Mouse (Mus musculus) G1E (cell line): ENCODE measurements around the gene Cdh18. TPM values are rescaled to one million over a fixed set of nuclear protein-coding genes. Genes with fewer than 3 reads are reported as not detected.
"Not testable (repeated sequence)": the region's sequence is repeated elsewhere in the genome, so short reads cannot be mapped to it uniquely, and the experiment has no call there.

Experiments
- ATAC-seq: 2 replicates; pipeline ENCODE4 v1.8.0; 2016; ENCODE audit warnings: mild to moderate bottlenecking; ENCODE audit not compliant: insufficient number of reproducible peaks, poor library complexity, low FRiP score, severe bottlenecking; ENCODE audit errors: extremely low read depth
- DNase-seq: peaks from one replicate; pipeline ENCODE4 v3.0.0; 2012; ENCODE audit warnings: low spot score
- H3K27me3 ChIP-seq: 2 replicates; pipeline ENCODE4 v1.6.1; 2012; ENCODE audit warnings: mild to moderate bottlenecking, low read length, inconsistent platforms; ENCODE audit not compliant: insufficient read depth
- H3K36me3 ChIP-seq: replicated peaks from 2 replicates; pipeline ENCODE3; 2012; ENCODE audit warnings: mild to moderate bottlenecking, inconsistent platforms
- H3K4me1 ChIP-seq: 2 replicates; pipeline ENCODE4 v1.6.1; 2012; ENCODE audit warnings: low read depth, low read length, inconsistent platforms, mixed read lengths; ENCODE audit not compliant: insufficient read depth
- H3K4me3 ChIP-seq: 2 replicates; pipeline ENCODE4 v1.5.1; 2012; ENCODE audit warnings: low read depth, mild to moderate bottlenecking, inconsistent platforms, low read length, moderate library complexity, mixed read lengths
- H3K9me3 ChIP-seq: replicated peaks from 2 replicates; pipeline ENCODE4 v1.6.1; 2012; ENCODE audit warnings: inconsistent platforms
- CTCF ChIP-seq: IDR thresholded peaks from 2 replicates; pipeline ENCODE4 v1.5.1; 2012; ENCODE audit warnings: low read depth, low read length, inconsistent platforms, mixed read lengths
- GATA1 ChIP-seq: IDR thresholded peaks from 2 replicates; pipeline ENCODE4 v1.6.1; 2012; ENCODE audit warnings: borderline replicate concordance, low read length, inconsistent platforms, mixed read lengths
- GATA2 ChIP-seq: IDR thresholded peaks from 2 replicates; pipeline ENCODE4 v1.6.1; 2012; ENCODE audit warnings: low read depth, low read length, inconsistent platforms, borderline replicate concordance
- POLR2AphosphoS5 ChIP-seq: IDR thresholded peaks from 2 replicates; pipeline ENCODE4 v1.6.1; 2012; ENCODE audit warnings: low read depth, low read length, inconsistent platforms; ENCODE audit not compliant: insufficient replicate concordance
- TAL1 ChIP-seq: conservative IDR thresholded peaks from 2 replicates; pipeline ENCODE4 v1.6.1; 2012; ENCODE audit warnings: low read depth, low read length, inconsistent platforms, mixed read lengths
- polyA plus RNA-seq: library from polyadenylated mRNA; stranded (reverse); fragments of >175 nt; gene quantifications from 2 replicates; pipeline ENCODE4 v1.2.3, GENCODE M21; 2012
- total RNA-seq, 2 experiments: library from RNA; stranded (forward) in 1 of 2; stranded (reverse) in 1 of 2; fragments of 200-1000 nt in 1 of 2; fragments of >200 nt in 1 of 2; fragmentation: Nextera tagmentation in 1 of 2; gene quantifications; 2 replicates each; pipeline ENCODE4 v1.2.3; 2014 to 2017

Gene Cdh18
- total and polyA plus RNA-seq, 3 experiments, result 0.16 TPM; not detected in 2

GRCm38 (mm10) chr15:23046127-23046785, 497.4 kb downstream of the Cdh18 start:
- TF ChIP-seq TAL1, result no peak
- no peak for TF ChIP-seq POLR2AphosphoS5
- TF ChIP-seq GATA2, result no peak
- TF ChIP-seq GATA1, result no peak
- TF ChIP-seq CTCF, result no peak
- no peaks in the 10 kb centered on the region for H3K9me3 ChIP-seq
- no peak for DNase-seq
- no peak overlapping the region for H3K4me3 ChIP-seq
- no peak for ATAC-seq
- no peaks in the 10 kb centered on the region for H3K4me1 ChIP-seq
- no peaks in the 10 kb centered on the region for H3K27me3 ChIP-seq
- no peaks in the 10 kb centered on the region for H3K36me3 ChIP-seq

- Histone ChIP-seq H3K27me3 (no peaks in the 10 kb centered on the region), H3K4me1 (no peaks in the 10 kb centered on the region), H3K36me3 (no peaks in the 10 kb centered on the region), H3K9me3 (no peaks in the 10 kb centered on the region), H3K4me3 (no peak overlapping the region)
- no peak for TF ChIP-seq GATA1
- no peak for TF ChIP-seq TAL1
- no peak for TF ChIP-seq POLR2AphosphoS5
- no peak for TF ChIP-seq CTCF
- TF ChIP-seq GATA2, result no peak
- DNase-seq (no peak), ATAC-seq (no peak)
Measured at GRCm38 (mm10) chr15:23052006-23052405, 503.2 kb downstream of the Cdh18 start.

- not testable (repeated sequence) for H3K4me3 ChIP-seq, H3K27me3 ChIP-seq, H3K36me3 ChIP-seq, DNase-seq, H3K4me1 ChIP-seq, H3K9me3 ChIP-seq, ATAC-seq
Measured at GRCm38 (mm10) chr15:23085326-23085725, 536.5 kb downstream of the Cdh18 start.

- TF ChIP-seq POLR2AphosphoS5 (no peak), GATA1 (no peak), CTCF (no peak), GATA2 (no peak), TAL1 (no peak)
- Histone ChIP-seq H3K4me3 (no peak overlapping the region), H3K4me1 (no peaks in the 10 kb centered on the region), H3K36me3 (no peaks in the 10 kb centered on the region), H3K27me3 (no peaks in the 10 kb centered on the region), H3K9me3 (no peaks in the 10 kb centered on the region)
- no peak for ATAC-seq
- DNase-seq, result no peak
Measured at GRCm38 (mm10) chr15:23087535-23087934, 538.7 kb downstream of the Cdh18 start.

GRCm38 (mm10) chr15:23096601-23097000, 547.8 kb downstream of the Cdh18 start:
- DNase-seq, result no peak
- Histone ChIP-seq H3K36me3 (no peaks in the 10 kb centered on the region), H3K9me3 (no peaks in the 10 kb centered on the region), H3K4me1 (no peaks in the 10 kb centered on the region), H3K4me3 (no peak overlapping the region), H3K27me3 (no peaks in the 10 kb centered on the region)
- TF ChIP-seq GATA1 (no peak), POLR2AphosphoS5 (no peak), TAL1 (no peak), CTCF (no peak), GATA2 (no peak)
- ATAC-seq, result no peak

GRCm38 (mm10) chr15:23104668-23105380, 556.0 kb downstream of the Cdh18 start:
- no peak for ATAC-seq
- TF ChIP-seq GATA2 (no peak), GATA1 (no peak), CTCF (no peak), POLR2AphosphoS5 (no peak), TAL1 (no peak)
- no peak overlapping the region for H3K4me3 ChIP-seq
- H3K9me3 ChIP-seq, result 0 out of 2 replicates have a peak, but pooled peaks cover 2% of the 10 kb centered on the region
- no peaks in the 10 kb centered on the region for H3K36me3 ChIP-seq
- DNase-seq, result no peak
- H3K4me1 ChIP-seq, result no peaks in the 10 kb centered on the region
- H3K27me3 ChIP-seq, result no peaks in the 10 kb centered on the region
